Mouse (Mus musculus) splenic B cell, adult 2 months (primary cell): ENCODE measurements around the gene Slc25a42.

Experiments
- DNase-seq: peaks from one replicate; pipeline ENCODE4 v3.0.0-alpha.2; 2011; ENCODE audit warnings: low read depth, low spot score
- H3K27me3 ChIP-seq: 2 replicates; pipeline ENCODE4 v1.6.1; 2012; ENCODE audit warnings: mild to moderate bottlenecking, low read length, moderate library complexity, mixed read lengths; ENCODE audit not compliant: control insufficient read depth, poor library complexity, insufficient read depth, severe bottlenecking
- H3K36me3 ChIP-seq: 2 replicates; pipeline ENCODE4 v1.6.1; 2012; ENCODE audit warnings: mild to moderate bottlenecking, low read length, moderate library complexity, mixed read lengths; ENCODE audit not compliant: control insufficient read depth, poor library complexity, insufficient read depth, severe bottlenecking

The Slc25a42 gene

DNA sequence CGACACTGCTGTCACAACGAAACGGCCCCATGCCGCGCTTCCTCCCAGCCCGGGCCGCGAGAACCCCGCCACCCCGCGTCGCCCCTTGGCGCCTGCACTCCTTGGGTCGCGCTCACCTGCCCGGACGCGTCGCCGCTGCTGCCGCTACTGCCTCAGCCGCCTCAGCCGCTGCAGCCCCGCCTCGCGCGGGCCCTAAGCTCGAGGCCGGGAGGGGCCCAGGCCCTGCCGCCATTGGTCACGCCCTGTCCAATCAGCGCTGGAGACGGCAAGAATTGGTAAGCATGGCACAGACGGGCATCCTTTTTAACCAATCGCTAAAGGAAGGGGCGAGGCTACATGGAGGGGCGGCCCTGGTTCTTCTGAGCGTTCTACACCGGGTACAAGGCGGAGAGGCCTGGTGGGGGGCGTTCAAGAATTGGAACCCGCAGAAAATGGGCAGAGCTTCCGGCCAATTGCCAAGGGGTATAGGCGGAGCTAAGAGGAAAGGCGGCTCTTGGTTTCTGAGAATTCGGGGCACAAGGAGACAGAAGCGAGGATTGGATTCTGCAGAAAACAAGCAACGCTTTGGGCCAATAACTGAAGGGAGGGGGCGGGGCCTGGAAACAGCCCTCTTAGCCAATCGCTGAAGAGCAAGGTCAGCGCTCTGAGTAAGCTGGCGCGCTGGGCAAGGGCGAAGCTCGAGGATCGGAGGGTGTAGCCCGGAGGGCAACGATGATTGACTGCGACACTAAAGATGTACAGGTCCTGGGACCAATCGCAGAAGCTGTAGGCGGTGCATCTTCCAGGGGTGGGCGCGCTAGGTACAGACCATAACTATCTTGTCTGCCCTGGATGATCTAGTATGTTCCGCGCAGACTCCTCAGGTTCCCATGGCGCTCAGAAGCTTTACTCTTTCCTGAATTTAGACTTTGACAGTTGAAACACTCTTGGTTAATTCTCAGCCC is at the start of gene Slc25a42:
Gene Slc25a42 (minus strand): TSS at position 194 of the 944 bp plus-strand sequence.
- H3K27me3 ChIP-seq: no peaks in the 10 kb centered on the region
- DNase-seq: peak; percentile 98
- H3K36me3 ChIP-seq: no peaks in the 10 kb centered on the region

DNA sequence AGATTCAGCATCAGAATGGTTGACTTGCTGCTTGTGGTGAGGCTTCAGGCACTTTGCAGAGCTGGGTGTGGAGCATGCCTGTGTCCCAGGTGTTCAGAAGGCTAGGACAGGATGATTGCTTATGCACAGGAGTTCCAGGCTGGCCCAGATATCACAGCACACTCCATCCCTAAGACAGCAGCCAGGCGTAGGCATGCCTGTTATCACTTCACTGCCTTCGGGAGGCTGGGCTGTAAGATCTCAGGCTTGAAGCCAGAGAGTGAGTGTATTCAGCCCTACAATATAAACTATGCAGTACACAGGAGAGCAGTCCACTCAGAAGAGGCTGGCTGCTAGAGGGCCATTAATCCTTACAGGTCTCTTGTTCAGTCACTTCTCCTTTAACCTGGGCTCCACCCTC is 46.9 kb upstream of the Slc25a42 start:
- H3K36me3 ChIP-seq: peaks cover 5% of the 10 kb centered on the region
- no peaks in the 10 kb centered on the region for H3K27me3 ChIP-seq
- DNase-seq: no peak

DNA sequence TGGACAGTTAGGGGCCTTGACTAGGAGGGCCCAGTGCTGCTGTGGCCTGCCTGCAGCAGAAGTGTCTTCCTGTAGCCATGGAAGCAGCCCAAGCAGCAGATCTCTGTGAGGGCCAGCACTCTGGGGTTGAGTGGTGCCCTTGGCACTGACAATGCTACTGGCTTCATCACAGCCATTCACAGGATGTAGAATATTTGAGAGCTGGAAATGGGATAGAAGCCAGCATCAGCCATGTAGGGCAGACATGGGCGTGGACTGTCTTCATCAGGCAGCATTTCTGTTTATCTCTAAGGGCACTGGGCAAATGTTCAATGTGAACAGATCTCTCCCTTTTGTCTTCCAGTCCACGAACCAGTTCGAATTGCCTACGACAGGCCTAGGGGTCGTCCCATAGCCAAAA is 46.5 kb upstream of the Slc25a42 start:
- Histone ChIP-seq H3K27me3 (no peaks in the 10 kb centered on the region), H3K36me3 (peaks cover 5% of the 10 kb centered on the region)
- no peak for DNase-seq

DNA sequence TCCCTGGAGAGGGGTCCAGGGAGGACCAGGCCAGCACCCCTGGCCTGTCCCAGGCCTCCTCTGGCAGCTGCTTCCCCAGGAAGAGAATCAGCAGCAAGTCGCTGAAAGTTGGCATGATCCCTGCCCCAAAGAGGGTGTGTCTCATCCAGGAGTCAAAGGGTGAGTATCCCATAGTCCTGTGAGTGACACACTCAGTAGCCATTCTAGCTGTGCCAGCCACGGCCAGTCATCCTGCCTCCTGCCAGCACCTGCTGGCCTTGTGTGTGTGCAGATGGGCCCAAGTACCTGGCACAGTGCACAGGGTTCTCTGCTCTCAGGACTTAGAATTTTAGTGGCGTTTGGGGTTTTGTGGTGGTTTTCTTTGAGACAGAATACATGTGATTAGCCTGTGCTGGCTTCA is 45.4 kb upstream of the Slc25a42 start:
- DNase-seq: no peak
- H3K27me3 ChIP-seq: no peaks in the 10 kb centered on the region
- peaks cover 10% of the 10 kb centered on the region for H3K36me3 ChIP-seq

DNA sequence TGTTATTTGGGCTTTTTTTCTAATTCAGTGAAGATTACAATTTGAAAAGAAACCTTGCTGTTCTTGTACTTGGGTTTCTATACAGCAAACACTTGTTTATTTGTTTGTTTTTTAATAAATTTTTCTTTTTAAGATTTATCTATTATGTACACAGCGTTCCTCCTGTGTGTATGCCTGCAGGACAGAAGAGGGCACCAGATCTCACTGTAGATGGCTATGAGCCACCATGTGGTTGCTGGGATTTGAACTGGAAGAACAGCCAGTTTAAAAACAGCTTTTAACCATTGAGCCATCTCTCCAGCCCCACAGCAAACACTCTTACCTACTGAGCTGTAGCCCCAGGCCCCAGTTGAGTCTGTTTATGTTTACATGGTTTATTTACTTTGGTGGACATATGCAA is 42.5 kb upstream of the Slc25a42 start:
- H3K36me3 ChIP-seq: peaks cover 14% of the 10 kb centered on the region
- no peaks in the 10 kb centered on the region for H3K27me3 ChIP-seq

GRCm38 (mm10) chr8:70247841-70248240 is 35.7 kb upstream of the Slc25a42 start:
- no peak for DNase-seq
- Histone ChIP-seq H3K27me3 (no peaks in the 10 kb centered on the region), H3K36me3 (peaks cover 31% of the 10 kb centered on the region)

More for the DNA sequence above, 42.5 kb upstream of the Slc25a42 start:
- no peak for DNase-seq

DNA sequence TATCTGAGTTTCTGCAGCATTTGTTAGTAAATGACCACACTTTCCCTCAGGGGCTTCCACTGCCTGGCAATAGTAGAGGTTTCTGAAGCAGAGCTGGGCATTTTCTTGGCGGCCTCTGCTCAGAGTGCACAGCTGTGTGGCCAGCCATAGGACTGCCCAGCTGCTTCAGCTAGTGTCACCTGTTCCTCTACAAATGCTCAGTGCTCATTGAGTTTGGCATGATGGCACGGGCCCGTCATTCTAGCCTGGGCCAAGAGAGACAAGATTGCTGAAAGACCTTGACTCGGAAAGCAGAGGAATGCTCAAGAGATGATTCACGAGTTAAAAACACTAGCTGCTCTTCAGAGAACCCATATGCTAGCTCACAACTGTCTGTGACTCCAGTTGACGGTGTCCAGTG is 34.5 kb upstream of the Slc25a42 start:
- Histone ChIP-seq H3K27me3 (no peaks in the 10 kb centered on the region), H3K36me3 (peaks cover 34% of the 10 kb centered on the region)
- DNase-seq: no peak

GRCm38 (mm10) chr8:70240642-70241041 is 28.5 kb upstream of the Slc25a42 start:
- H3K27me3 ChIP-seq: no peaks in the 10 kb centered on the region
- H3K36me3 ChIP-seq: peaks cover 22% of the 10 kb centered on the region
- peak; percentile 35 for DNase-seq

DNA sequence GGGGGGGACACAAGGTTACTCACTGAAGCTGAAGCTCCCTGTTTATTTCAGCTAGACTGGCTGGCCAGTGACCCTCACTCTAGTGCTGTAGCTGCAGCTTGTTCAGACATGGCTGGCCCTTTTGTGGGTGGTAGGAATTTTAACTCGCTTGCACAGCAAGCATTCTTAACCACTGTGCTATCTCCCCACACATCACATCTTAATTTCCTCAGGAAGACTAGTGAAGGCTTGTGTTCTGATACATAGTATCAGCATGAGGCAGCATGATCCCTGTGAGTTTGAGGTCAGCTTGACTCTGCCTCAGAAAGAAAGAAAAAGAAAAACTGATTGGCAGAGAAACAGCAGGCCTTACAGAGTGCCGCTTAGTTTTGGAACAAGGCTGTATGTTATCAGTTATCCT is 25.7 kb upstream of the Slc25a42 start:
- H3K27me3 ChIP-seq: no peaks in the 10 kb centered on the region
- no peak for DNase-seq
- peaks cover 12% of the 10 kb centered on the region for H3K36me3 ChIP-seq

GRCm38 (mm10) chr8:70234781-70235128 is 22.6 kb upstream of the Slc25a42 start:
- peaks cover 2% of the 10 kb centered on the region; the same call in 1 of the 2 replicates for H3K36me3 ChIP-seq
- DNase-seq: no peak
- no peaks in the 10 kb centered on the region for H3K27me3 ChIP-seq

DNA sequence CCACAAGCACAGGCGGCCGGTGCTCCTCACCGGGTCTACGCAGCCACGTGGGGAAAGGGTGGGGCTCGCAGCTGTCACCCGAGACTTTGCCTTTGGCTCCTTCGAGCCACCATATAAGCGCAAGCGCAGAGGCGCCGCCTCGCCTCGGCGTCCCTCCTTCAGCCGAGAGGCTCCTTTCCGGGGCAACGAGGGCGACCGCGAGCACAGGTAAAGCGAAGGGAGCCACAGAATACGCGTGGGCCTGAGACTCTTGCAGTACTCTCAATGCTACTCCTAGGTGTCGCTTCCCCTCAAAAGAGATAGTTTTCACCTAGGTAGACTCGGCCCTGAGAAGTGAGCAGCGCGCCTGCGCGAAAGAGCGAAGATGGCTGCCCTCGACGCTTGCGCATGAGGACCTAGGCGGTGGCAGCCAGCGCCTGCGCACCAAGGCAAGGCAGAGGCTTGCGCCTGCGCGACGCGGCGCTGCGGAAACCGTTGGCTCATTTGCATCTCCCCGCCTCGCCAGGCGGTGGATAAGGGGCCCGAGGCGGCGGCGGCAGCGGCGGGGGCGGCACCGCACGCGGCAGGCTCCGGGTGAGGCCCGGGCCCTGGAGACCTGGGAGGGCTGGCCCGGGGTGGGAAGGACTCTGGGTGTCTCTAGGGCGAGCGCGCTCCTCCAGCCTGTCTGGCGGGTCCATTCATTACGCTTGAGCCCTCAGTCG is 22.1 kb upstream of the Slc25a42 start, which contains the start of the genes Sugp2 and Armc6:
Gene Sugp2 (plus strand): TSS at position 147 of the 701 bp plus-strand sequence.
Gene Armc6 (minus strand): TSS at position 387 of the 701 bp plus-strand sequence.
- DNase-seq: peak; percentile 98
- Histone ChIP-seq H3K36me3 (peaks cover 2% of the 10 kb centered on the region; the same call in 1 of the 2 replicates), H3K27me3 (no peaks in the 10 kb centered on the region)

DNA sequence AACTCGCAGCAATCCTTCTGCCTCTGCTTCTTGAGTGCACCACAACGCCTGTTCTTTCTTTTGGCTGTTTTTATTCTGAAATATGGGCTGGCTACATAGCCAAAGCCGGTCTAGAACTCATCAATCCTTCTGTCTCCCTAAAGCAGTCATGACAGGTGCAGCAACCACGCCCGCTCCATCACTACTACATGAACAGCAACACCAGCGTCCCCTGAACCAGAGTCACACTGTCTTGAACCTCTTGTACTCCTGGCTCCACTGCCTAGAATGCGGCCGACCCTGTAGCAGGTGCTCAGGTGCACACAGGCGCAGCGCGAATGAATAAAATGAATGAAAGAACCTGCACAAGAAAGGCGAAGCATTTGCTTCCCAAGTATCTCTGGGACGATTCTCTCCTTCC is 21.5 kb upstream of the Slc25a42 start:
- no peak for DNase-seq
- Histone ChIP-seq H3K27me3 (no peaks in the 10 kb centered on the region), H3K36me3 (peaks cover 2% of the 10 kb centered on the region; the same call in 1 of the 2 replicates)

DNA sequence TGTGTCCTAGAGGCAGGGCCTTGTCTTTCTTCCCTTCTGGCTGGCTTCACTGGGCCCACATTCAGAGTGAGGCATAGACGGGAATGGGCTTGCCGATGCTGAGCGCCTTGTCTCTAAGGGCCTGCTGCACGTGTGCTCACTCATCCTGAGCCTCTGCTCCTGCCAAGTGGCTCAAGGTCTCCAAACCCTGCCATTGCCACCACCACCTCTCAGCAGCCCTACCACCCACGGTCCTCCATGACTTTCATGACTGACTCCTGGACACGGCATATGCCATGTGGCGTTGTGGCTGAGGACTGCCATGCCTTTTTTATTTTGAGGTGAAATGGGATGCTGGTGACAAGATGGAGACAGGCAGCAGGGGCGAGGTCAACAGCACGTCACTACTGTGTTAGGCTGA is 18.7 kb upstream of the Slc25a42 start:
- no peaks in the 10 kb centered on the region; the same call in 1 of the 2 replicates for H3K36me3 ChIP-seq
- H3K27me3 ChIP-seq: no peaks in the 10 kb centered on the region
- DNase-seq: no peak

DNA sequence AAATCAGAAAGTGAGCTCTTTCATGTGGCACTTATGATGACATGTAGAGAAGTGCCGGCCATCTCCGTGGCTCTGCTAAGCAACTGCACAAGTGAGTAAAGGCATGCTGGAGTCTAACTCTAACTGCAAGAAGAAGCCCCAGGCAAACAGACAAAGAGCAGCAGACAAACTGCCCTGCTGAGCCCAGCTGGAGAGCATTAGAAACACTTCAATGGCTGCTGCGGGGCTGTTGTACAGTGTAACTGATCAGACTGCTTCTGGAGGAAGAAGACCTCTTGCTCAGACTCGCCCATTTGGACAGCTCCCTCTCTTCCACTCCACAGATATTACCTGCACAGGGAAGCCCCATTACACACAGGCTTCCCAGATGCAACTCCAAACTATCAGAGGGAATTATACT is 15.9 kb upstream of the Slc25a42 start:
- no peaks in the 10 kb centered on the region for H3K27me3 ChIP-seq
- H3K36me3 ChIP-seq: peaks cover 1% of the 10 kb centered on the region; the same call in 1 of the 2 replicates
- no peak for DNase-seq

- Histone ChIP-seq H3K36me3 (0 out of 2 replicates have a peak, but pooled peaks cover 1% of the 10 kb centered on the region), H3K27me3 (no peaks in the 10 kb centered on the region)
- peak; percentile 41 for DNase-seq
Measured at GRCm38 (mm10) chr8:70223341-70223740, 11.2 kb upstream of the Slc25a42 start.
